Mouse (Mus musculus): ENCODE results near the gene Nkpd1.
A peak's percentile ranks its signal among the peaks of the same experiment; 100 is the strongest.

Gene Nkpd1

GRCm38 (mm10) chr7:19543584-19543983 lies 25.9 kb downstream of the Nkpd1 start:
- DNase-seq (ENCODE audit: extremely low read depth, low read depth) = no peak

- DNase-seq (ENCODE audit: extremely low read depth, low read depth) = no peak
These were observed 28.4 kb downstream of the Nkpd1 start for GRCm38 (mm10) chr7:19546007-19546406.

DNA sequence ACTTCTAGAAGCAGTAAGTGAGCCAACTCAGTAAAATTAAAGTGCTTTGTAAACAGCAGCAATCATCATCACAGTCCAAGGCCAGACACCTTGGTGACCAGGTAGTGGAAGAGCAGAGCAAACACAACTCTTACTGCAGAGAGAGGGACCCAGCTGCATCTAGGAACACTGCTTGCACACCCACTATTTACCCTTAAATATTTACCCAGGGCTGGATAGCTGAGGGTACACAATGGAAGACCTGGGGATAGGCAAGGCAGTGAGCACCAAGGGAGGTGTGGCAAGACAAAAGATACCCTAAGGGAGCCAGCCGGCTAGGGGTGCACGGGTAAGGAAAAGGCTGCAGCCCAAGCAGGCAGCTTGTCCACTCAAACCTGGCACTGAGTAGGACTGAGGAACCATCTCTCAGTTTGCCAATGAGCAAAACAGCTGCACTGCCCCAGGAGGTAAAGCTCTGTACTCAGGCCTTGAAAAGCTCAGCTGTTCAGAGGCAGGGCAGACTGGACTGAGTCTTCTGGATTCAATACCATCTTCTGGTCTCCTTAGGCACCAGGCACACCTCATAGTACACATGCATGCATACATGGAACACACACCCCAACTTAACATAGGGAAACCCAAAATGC lies 29.8 kb downstream of the Nkpd1 start:
- no peak for DNase-seq (ENCODE audit: extremely low read depth, low read depth)

DNA sequence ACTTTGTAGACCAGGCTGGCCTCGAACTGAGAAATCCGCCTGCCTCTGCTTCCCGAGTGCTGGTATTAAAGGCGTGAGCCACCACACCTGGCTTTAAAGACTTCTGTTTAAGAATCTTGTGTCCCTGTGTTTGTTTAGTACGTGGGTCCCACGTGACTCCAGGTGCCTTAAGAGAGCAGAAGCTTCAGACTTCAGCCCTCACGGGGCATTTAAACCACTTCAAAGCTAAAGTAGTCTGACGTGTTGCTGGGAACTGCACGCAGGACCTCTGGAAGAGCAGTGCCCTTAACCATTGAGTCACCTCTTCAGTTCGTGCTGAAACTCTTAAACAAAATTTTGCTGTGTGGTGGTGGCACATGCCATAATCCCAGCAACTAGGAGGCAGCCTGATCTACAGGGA lies 31.8 kb downstream of the Nkpd1 start:
- DNase-seq (ENCODE audit: extremely low read depth, low read depth) = no peak

- no peak for DNase-seq (ENCODE audit: extremely low read depth, low read depth)
These were observed 34.0 kb downstream of the Nkpd1 start for GRCm38 (mm10) chr7:19551634-19552033.

- no peak for DNase-seq (ENCODE audit: extremely low read depth, low read depth)
These were observed 34.8 kb downstream of the Nkpd1 start for GRCm38 (mm10) chr7:19552443-19552842.

DNA sequence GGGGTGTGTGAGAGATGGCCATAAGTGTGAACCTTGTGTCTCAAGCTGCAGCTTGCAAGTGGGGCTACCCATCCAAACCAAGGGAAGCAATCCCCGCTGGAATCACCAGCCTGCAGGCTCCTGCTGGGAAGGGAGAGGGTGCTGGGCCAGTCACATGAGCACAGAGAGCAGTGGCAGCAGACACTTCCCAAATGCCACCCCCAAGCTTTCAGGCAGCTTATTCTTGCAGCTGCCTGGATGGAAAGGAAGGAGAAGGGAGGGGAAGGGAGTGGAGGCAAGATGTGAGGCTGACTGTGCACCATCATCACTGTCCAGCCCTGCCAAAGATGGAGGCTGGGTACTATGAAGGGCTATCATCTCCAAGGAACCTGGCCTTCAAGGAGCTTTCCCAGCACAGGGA lies 36.5 kb downstream of the Nkpd1 start:
- DNase-seq (ENCODE audit: extremely low read depth, low read depth) = no peak

DNA sequence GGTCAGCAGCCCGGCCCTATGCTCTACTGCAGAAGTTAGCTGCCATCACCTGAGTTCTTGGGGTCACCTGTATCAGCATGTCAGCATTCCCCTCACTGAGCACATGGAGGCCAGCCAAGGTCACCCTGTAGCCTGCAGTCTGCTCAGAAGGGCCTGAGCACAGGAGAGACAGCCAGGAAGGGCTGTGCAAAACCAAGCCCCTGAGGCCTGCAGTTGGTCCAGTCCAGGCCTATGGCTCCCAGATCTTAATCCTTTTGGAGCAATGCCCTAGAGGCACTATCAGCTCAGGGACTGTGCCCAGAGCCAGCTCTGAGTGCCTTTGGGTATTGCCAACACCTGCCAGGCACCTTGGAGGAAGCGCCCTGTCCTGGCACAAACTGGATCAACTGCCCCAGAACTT lies 39.4 kb downstream of the Nkpd1 start:
- no peak for DNase-seq (ENCODE audit: extremely low read depth, low read depth)

- no peak for DNase-seq (ENCODE audit: extremely low read depth, low read depth)
These were observed 40.6 kb downstream of the Nkpd1 start for GRCm38 (mm10) chr7:19557982-19558900.

- DNase-seq (ENCODE audit: extremely low read depth, low read depth) = no peak
These were observed 41.3 kb downstream of the Nkpd1 start for GRCm38 (mm10) chr7:19558965-19559364.

GRCm38 (mm10) chr7:19560491-19561260 lies 43.0 kb downstream of the Nkpd1 start:
- DNase-seq (ENCODE audit: extremely low read depth, low read depth) = no peak

- no peak for DNase-seq (ENCODE audit: extremely low read depth, low read depth)
These were observed 43.8 kb downstream of the Nkpd1 start for GRCm38 (mm10) chr7:19561431-19561764.

GRCm38 (mm10) chr7:19561765-19562642 lies 44.4 kb downstream of the Nkpd1 start:
- DNase-seq (ENCODE audit: extremely low read depth, low read depth) = peak; percentile 86

DNA sequence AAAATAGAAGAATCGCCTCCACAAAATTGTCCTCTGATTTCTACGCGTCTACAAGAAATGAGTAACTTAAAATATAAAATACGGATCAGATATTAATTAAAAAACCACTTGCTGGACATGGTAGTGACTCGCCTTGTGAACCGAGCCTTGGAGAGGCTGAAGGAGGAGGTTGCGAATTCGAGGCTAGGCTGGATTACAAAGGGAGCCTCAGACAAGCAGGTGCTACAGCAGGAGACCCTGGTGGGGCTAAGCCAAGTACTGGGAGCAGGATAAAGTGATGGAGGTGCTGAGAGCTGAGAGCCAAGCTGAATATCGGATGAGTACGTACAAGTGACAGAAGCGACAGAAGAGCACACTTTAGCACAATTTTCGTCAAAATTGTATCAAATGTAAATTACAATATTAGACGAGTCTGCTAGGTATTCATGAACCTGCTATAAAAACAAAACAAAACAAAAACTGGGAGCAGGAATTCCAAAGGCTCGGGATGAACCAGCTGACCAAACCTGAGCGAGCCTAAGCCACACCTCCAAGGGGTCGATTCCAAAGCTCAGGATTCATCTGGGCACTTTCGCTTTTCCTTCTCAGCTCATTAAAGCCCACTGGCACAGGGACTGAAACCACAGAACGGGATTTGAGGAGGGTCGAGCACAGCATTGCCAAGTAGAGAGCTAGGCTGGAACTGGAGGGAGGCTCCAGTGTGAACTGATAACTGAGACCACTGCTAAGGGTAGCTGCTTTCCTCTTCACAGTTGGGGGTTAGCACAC lies 45.2 kb downstream of the Nkpd1 start, which contains the start of gene Ppp1r37:
Gene Ppp1r37, minus strand, starts transcription at position 434 of the 768 bp plus-strand sequence.
- no peak for DNase-seq (ENCODE audit: extremely low read depth, low read depth)

- peak; percentile 63 for DNase-seq (ENCODE audit: extremely low read depth, low read depth)
These were observed 46.2 kb downstream of the Nkpd1 start for GRCm38 (mm10) chr7:19563884-19564283.

GRCm38 (mm10) chr7:19564455-19564854 lies 46.8 kb downstream of the Nkpd1 start:
- DNase-seq (ENCODE audit: extremely low read depth, low read depth) = peak; percentile 28

- DNase-seq (ENCODE audit: extremely low read depth, low read depth) = no peak
These were observed 48.2 kb downstream of the Nkpd1 start for GRCm38 (mm10) chr7:19565803-19566202.

DNA sequence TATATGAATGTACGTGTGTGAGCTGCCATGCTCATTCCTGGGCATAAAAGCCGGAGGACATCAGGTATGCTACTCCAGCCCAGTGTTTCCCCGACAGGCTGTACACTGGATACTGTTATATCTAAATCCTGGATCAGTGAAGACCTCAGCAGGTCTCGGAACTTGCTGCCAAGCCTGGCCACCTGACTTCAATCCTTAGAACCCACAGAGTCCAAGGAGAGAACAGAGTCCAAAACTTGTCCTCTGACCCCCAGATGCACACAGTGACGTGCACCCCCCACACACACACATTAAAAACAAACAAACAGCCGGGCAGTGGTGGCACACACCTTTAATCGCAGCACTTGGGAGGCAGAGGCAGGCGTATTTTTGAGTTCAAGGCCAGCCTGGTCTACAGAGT lies 49.8 kb downstream of the Nkpd1 start:
- no peak for DNase-seq (ENCODE audit: extremely low read depth, low read depth)

DNA sequence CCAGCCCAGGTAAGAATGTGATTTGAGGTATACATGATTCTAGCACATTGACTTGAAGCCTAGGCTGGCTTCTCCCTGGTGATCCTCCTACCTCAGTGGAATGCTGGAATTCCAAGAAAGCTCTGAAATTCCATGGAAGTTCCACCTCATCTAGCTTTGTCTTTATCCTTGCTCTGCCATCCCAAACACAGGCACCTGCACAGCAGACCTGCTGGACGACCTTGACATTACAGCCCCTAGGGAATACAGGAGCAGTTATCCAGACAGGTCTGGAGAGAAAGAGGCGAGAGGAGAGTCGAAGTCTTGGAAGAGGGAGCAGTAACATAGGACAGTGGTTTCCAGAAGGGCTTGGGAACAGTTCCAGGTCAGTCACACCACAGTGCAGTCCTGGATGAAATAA lies 52.0 kb downstream of the Nkpd1 start:
- no peak for DNase-seq (ENCODE audit: extremely low read depth, low read depth)
